Mouse (Mus musculus) heart, postnatal 0 days (tissue): Measurements from ENCODE around the gene Ubash3b.

Experiments
- CTCF ChIP-seq: IDR thresholded peaks from 2 replicates; pipeline ENCODE4 v1.5.1; 2016; ENCODE audit warnings: antibody characterized with exemption, control low read depth, low read depth
- EP300 ChIP-seq: IDR thresholded peaks from 2 replicates; pipeline ENCODE4 v1.6.1; 2016; ENCODE audit warnings: antibody characterized with exemption, low read depth

- no peak for TF ChIP-seq CTCF
- no peak for TF ChIP-seq EP300
Measured at GRCm38 (mm10) chr9:40974042-40974801, 187.3 kb downstream of the Ubash3b start.
